Mouse (Mus musculus) thymus, postnatal 0 days (tissue): ENCODE measurements around the gene Sema3a. TPM values are rescaled to one million over a fixed set of nuclear protein-coding genes. Genes with fewer than 3 reads are reported as not detected.

Experiments
- DNase-seq: peaks from one replicate; pipeline ENCODE4 v3.0.0-alpha.2; 2015; ENCODE audit warnings: low spot score
- polyA plus RNA-seq: library from polyadenylated mRNA; unstranded; fragments of >200 nt; fragmentation: Nextera tagmentation; extraction: Ambion mirVana; gene quantifications from 2 replicates; pipeline ENCODE4 v1.2.1, GENCODE M21; 2015

The Sema3a gene
- 0.66 TPM in 2 replicates for polyA plus RNA-seq

- no peak for DNase-seq
These were observed at the start of gene Sema3a for GRCm38 (mm10) chr5:13125241-13125692. Sema3a (plus strand) TSS chr5:13125414.

GRCm38 (mm10) chr5:13084777-13085439, 40.3 kb upstream of the Sema3a start:
- DNase-seq = no peak

GRCm38 (mm10) chr5:13090431-13090830, 34.8 kb upstream of the Sema3a start:
- no peak for DNase-seq

- DNase-seq = no peak
These were observed 15.7 kb upstream of the Sema3a start for GRCm38 (mm10) chr5:13109522-13109921.

- DNase-seq = no peak
These were observed 8.0 kb upstream of the Sema3a start for GRCm38 (mm10) chr5:13117236-13117635.

GRCm38 (mm10) chr5:13125757-13126156, 543 bp downstream of the Sema3a start:
- DNase-seq = no peak

- no peak for DNase-seq
These were observed 982 bp downstream of the Sema3a start for GRCm38 (mm10) chr5:13126196-13126595.

- DNase-seq = no peak
These were observed 1.9 kb downstream of the Sema3a start for GRCm38 (mm10) chr5:13127121-13127520.

GRCm38 (mm10) chr5:13144733-13145457, 19.7 kb downstream of the Sema3a start:
- no peak for DNase-seq

- no peak for DNase-seq
These were observed 24.7 kb downstream of the Sema3a start for GRCm38 (mm10) chr5:13149909-13150308.

- DNase-seq = no peak
These were observed 25.8 kb downstream of the Sema3a start for GRCm38 (mm10) chr5:13151002-13151401.

GRCm38 (mm10) chr5:13157761-13158612, 32.8 kb downstream of the Sema3a start:
- no peak for DNase-seq

GRCm38 (mm10) chr5:13182186-13182585, 57.0 kb downstream of the Sema3a start:
- DNase-seq = no peak

- DNase-seq = no peak
These were observed 72.7 kb downstream of the Sema3a start for GRCm38 (mm10) chr5:13197886-13198285.

- DNase-seq = no peak
These were observed 74.5 kb downstream of the Sema3a start for GRCm38 (mm10) chr5:13199709-13200108.

GRCm38 (mm10) chr5:13255353-13255752, 130.1 kb downstream of the Sema3a start:
- DNase-seq = no peak

GRCm38 (mm10) chr5:13256321-13256720, 131.1 kb downstream of the Sema3a start:
- DNase-seq = no peak

GRCm38 (mm10) chr5:13263087-13263486, 137.9 kb downstream of the Sema3a start:
- DNase-seq = no peak

- DNase-seq = no peak
These were observed 138.3 kb downstream of the Sema3a start for GRCm38 (mm10) chr5:13263539-13263938.

- DNase-seq = no peak
These were observed 187.5 kb downstream of the Sema3a start for GRCm38 (mm10) chr5:13312667-13313066.

GRCm38 (mm10) chr5:13313977-13314376, 188.8 kb downstream of the Sema3a start:
- no peak for DNase-seq
